Mouse (Mus musculus) adrenal gland, adult 2 months (tissue): ENCODE data around the gene Ctcfl. TPM values are rescaled to one million over a fixed set of nuclear protein-coding genes. Genes with fewer than 3 reads are reported as not detected.

Experiments used
- DNase-seq: peaks from one replicate; pipeline ENCODE4 v3.0.0; 2021
- polyA plus RNA-seq: library from polyadenylated mRNA; depleted of rRNA; stranded (reverse); fragments of >200 nt; gene quantifications from 2 replicates; pipeline ENCODE4 v1.2.3, GENCODE M21; 2012; rRNA removed
- total RNA-seq, 2 experiments: library from RNA; stranded (reverse); gene quantifications; 2 replicates each; pipeline ENCODE4 v1.2.3; 2021

Gene Ctcfl
- total and polyA plus RNA-seq, 3 experiments = 0.10 to 0.12 TPM; not detected in 1

DNA sequence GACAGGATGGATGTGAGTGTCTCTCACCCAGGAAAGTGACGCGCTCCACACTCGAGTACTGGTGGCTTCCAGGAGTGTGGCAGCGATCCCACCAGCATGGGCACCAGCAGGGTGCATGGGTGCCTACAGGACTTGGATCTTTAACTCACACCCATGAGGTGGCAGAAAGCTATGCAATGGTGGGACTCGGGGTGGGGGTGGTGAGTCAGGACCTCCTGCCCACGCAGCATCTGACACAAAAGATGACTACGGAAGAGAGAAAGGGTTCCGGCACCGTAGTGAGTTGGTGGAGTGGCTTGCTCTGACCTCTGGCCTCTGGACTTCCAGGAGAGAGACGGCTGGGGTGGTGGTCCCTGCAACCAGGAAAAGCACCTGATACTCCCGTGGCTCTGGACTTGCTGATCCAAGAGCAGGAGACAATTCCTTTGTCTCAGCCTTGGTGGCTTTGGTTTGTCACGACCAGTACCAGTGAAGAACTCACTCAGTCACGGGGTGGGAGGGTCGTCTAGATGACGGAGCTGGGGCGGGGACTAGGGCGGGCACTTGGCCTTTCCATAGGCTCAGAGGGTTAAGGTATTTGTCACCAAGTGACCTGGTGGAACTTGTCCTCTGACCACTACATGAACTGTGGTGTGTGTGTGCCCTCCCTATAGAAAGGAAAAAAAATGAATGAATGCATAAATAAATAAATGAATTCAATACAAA, 71.1 kb downstream of the Ctcfl start:
- DNase-seq = no peak

DNA sequence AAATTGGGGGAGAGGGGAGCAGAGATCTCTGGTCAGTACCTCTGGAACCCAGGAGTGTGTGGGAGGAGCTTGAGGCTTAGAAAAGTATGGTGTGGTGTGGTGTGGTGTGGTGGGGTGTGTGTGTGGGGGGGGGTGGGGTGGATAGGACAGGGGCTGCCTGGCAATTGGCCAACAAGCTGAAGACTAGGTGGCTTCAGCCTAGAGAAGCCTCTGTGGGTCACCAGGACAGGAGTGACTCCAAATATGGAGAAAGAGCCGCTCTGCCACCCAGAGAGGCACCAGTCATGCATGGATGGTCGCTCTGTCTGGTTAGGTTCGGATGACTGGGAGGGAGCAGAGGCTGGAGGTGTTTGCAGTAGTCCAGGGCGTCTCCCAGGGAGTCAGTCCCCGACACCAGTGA, 71.9 kb downstream of the Ctcfl start:
- DNase-seq = no peak

GRCm38 (mm10) chr2:173046582-173047297, 72.6 kb downstream of the Ctcfl start:
- DNase-seq = no peak

- DNase-seq = peak; percentile 93
Measured at GRCm38 (mm10) chr2:173044198-173044970, 74.9 kb downstream of the Ctcfl start.

Other genes with a start within 250 kb of the Ctcfl start
- gene Bmp7, start 179.2 kb downstream of the Ctcfl start, total RNA-seq = 10 to 100 TPM; 28.9 to 75.7 TPM
- 90.8 and 96.8 TPM in 2 replicates for gene Bmp7, start 179.2 kb downstream of the Ctcfl start, polyA plus RNA-seq
- gene Spo11, start 141.8 kb downstream of the Ctcfl start, total RNA-seq = not detected
- gene Spo11, start 141.8 kb downstream of the Ctcfl start, polyA plus RNA-seq = not detected in 2 replicates
- gene Rae1, start 119.4 kb downstream of the Ctcfl start, total RNA-seq = 10 to 100 TPM; 61.7 to 68.7 TPM
- gene Rae1, start 119.4 kb downstream of the Ctcfl start, polyA plus RNA-seq = 93.9 and 123 TPM in 2 replicates
- 10 to 100 TPM; 18.4 to 27.2 TPM for gene Rbm38, start 99.0 kb downstream of the Ctcfl start, total RNA-seq
- gene Rbm38, start 99.0 kb downstream of the Ctcfl start, polyA plus RNA-seq = 160 and 174 TPM in 2 replicates
- gene Pck1, start 33.5 kb upstream of the Ctcfl start, total RNA-seq = 1,000 to 10,000 TPM in 1 of 2 experiments, 100 to 1,000 TPM in 1; 919 to 1,359 TPM
- 84.6 and 134 TPM in 2 replicates for gene Pck1, start 33.5 kb upstream of the Ctcfl start, polyA plus RNA-seq
- gene Zbp1, start 99.4 kb upstream of the Ctcfl start, total RNA-seq = 1 to 10 TPM; 2.7 to 9.0 TPM
- 3.3 and 3.8 TPM in 2 replicates for gene Zbp1, start 99.4 kb upstream of the Ctcfl start, polyA plus RNA-seq
- gene Pmepa1, start 157.0 kb upstream of the Ctcfl start, total RNA-seq = 10 to 100 TPM; 67.5 to 90.3 TPM
- gene Pmepa1, start 157.0 kb upstream of the Ctcfl start, polyA plus RNA-seq = 90.3 and 91.4 TPM in 2 replicates